Mouse (Mus musculus) cerebellum, adult 2 months (tissue): ENCODE measurements around the gene Ednra.

ENCODE experiments used
- CTCF ChIP-seq: fragments of 200-500 bp; IDR thresholded peaks from 2 replicates; pipeline ENCODE4 v1.5.1; 2011; ENCODE audit warnings: low read depth, mild to moderate bottlenecking, control low read depth, low read length, moderate library complexity, borderline replicate concordance; ENCODE audit not compliant: insufficient read depth
- POLR2A ChIP-seq: fragments of 200-500 bp; IDR thresholded peaks from 2 replicates; pipeline ENCODE4 v1.6.1; 2011; ENCODE audit warnings: low read length, control low read depth, borderline replicate concordance; ENCODE audit not compliant: insufficient read depth

DNA sequence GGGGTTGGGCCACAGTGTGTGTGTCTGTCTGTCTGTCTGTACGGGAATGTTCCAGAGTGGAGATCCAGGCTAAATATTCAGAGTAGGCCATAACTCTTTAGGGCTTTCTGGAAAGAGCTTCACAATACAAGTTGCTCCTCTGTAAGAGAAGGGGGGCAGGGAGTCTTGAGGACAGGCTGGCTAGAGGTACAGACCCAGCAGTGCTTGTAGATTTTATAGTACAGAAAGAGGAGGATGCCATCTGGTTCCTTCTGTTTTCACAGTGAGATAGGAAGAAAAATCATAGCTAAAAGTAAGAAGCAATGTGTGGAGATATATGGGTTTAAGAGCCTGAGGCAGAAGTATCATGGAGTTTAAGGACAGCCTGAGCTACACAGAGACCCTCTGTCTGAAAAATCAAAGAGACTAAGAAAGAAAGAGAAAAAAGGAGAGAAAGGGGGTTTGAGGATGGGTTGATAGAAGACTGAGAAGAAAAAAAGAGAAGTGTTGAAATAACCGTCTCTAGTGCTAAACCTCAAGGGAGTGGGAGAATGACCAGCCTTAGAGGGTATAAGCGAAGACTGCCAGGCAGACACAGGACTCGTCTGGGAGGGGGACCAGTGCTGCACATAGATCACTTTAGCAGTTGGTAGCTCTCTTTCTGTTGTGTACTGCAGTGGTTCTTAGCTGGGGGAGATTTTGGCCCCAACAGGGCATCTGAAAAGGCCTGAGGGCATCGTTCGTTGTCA, 16.9 kb upstream of the Ednra start:
- TF ChIP-seq CTCF (no peak), POLR2A (no peak)
